Mouse (Mus musculus) kidney, adult 11 months (tissue): Measurements from ENCODE around the gene Gm11757.
"Not testable (repeated sequence)": the region's sequence is repeated elsewhere in the genome, so short reads cannot be mapped to it uniquely, and the experiment has no call there.

ENCODE experiments used
- DNase-seq: peaks from one replicate; pipeline ENCODE4 v3.0.0; 2022

Gm11757 gene

GRCm38 (mm10) chr4:73891012-73891411 is at the start of gene Gm11757:
Gm11757 (minus strand) TSS chr4:73891112.
- not testable (repeated sequence) for DNase-seq

DNA sequence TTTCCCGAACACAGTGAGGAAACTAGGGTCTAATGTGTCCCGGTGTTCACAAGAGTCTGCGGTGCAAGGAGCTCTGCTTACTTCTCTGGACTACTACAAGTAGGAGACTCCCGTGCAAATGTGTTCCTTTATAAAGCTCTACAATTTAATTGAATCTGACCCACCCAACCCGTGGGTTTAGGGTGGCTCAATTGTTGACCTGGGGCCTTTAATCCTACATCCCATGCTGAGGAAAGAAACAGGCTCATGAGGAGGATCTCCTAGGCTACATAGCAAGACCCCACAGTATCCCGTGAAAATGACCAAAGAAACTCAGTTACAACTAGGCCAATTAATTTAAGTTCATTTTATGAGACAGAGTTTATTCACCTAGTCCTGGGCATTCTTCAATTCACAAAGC is 29.7 kb upstream of the Gm11757 start, which contains the start of gene Gm11756:
Gene Gm11756, minus strand, starts transcription at position 101 of the 400 bp plus-strand sequence.
- not testable (repeated sequence) for DNase-seq

GRCm38 (mm10) chr4:73905853-73906252 is 14.9 kb upstream of the Gm11757 start, which contains the start of gene Gm13871:
Gm13871 (minus strand) TSS chr4:73905953.
- DNase-seq: not testable (repeated sequence)

DNA sequence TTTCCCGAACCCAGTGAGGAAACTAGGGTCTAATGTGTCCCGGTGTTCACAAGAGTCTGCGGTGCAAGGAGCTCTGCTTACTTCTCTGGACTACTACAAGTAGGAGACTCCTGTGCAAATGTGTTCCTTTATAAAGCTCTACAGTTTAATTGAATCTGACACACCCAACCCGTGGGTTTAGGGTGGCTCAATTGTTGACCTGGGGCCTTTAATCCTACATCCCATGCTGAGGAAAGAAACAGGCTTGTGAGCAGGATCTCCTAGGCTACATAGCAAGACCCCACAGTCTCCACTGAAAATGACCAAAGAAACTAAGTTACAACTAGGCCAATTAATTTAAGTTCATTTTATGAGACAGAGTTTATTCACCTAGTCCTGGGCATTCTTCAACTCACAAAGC is 14.7 kb downstream of the Gm11757 start, which contains the start of gene Gm11758:
Gene Gm11758, minus strand, starts transcription at position 101 of the 400 bp plus-strand sequence.
- not testable (repeated sequence) for DNase-seq
